Mouse (Mus musculus) embryonic facial prominence, embryonic 14.5 days (tissue): ENCODE measurements around the gene Olfr652. TPM values are rescaled to one million over a fixed set of nuclear protein-coding genes. Genes with fewer than 3 reads are reported as not detected.

Experiments
- ATAC-seq: fragments of 200-750 bp; cut with Nextera tagmentation; 2 replicates; pipeline ENCODE4 v1.8.0; 2017; ENCODE audit warnings: low read depth, moderate number of reproducible peaks, moderate TSS enrichment
- DNase-seq: peaks from one replicate; pipeline ENCODE4 v3.0.0-alpha.2; 2015; ENCODE audit warnings: low spot score
- H3K27ac ChIP-seq: fragments of 300-500 bp; sonication (generic); replicated peaks from 2 replicates; pipeline ENCODE4 v1.5.1; 2014; ENCODE audit warnings: low read depth, mild to moderate bottlenecking, low read length, moderate library complexity
- H3K27me3 ChIP-seq: fragments of 300-500 bp; sonication (generic); replicated peaks from 2 replicates; pipeline ENCODE4 v1.6.1; 2014; ENCODE audit warnings: low read length; ENCODE audit not compliant: control insufficient read depth, insufficient read depth
- H3K36me3 ChIP-seq: fragments of 300-500 bp; sonication (generic); 2 replicates; pipeline ENCODE4 v1.6.1; 2014; ENCODE audit warnings: low read length, mixed read lengths; ENCODE audit not compliant: control insufficient read depth, insufficient read depth
- H3K4me1 ChIP-seq: fragments of 300-500 bp; sonication (generic); 2 replicates; pipeline ENCODE4 v1.6.1; 2014; ENCODE audit warnings: antibody characterized with exemption, low read length; ENCODE audit not compliant: control insufficient read depth, insufficient read depth
- H3K4me2 ChIP-seq: fragments of 300-500 bp; sonication (generic); 2 replicates; pipeline ENCODE4 v1.6.1; 2014; ENCODE audit warnings: low read depth, mild to moderate bottlenecking, low read length, moderate library complexity, mixed read lengths
- H3K4me3 ChIP-seq: fragments of 300-500 bp; sonication (generic); 2 replicates; pipeline ENCODE4 v1.5.1; 2014; ENCODE audit warnings: low read depth, mild to moderate bottlenecking, low read length
- H3K9ac ChIP-seq: fragments of 300-500 bp; sonication (generic); 2 replicates; pipeline ENCODE4 v1.6.1; 2014; ENCODE audit warnings: low read depth, mild to moderate bottlenecking, low read length, moderate library complexity, mixed read lengths
- H3K9me3 ChIP-seq: fragments of 300-500 bp; sonication (generic); 2 replicates; pipeline ENCODE4 v1.6.1; 2016; ENCODE audit warnings: low read length; ENCODE audit not compliant: control insufficient read depth
- WGBS: fragments of 180-500 bp; shearing (Covaris S2); extraction: QIAGEN DNeasy Blood & Tissue Kit; methylation state at CpG from one replicate; pipeline ENCODE4 v1.1.7; 2014; 5-methylcytosine and 5-hydroxymethylcytosine counted together
- polyA plus RNA-seq: library from polyadenylated mRNA; unstranded; fragments of >200 nt; fragmentation: Nextera tagmentation; extraction: Ambion mirVana; gene quantifications from 2 replicates; pipeline ENCODE4 v1.2.1, GENCODE M21; 2014

The Olfr652 gene
- polyA plus RNA-seq: 0.04 and 0.10 TPM in 2 replicates

DNA sequence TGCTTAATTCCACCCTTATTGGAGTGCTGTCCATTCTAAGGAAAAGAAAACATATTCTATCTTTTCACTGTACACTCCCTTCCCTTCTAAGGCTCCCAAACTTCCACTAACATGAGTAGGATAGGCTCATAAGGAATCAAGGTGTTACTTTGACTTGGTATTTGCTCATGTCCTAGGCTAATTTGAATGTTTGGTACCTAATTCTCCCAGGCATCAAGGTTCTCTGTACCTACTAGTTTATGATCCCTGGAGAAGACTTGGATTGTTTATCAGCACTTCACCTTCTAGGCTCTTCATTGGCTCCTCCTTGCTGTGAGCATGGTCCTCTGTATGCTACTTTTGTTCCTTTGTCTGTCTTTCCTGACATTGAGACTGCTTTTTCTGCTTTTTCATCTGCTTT, at the start of gene Olfr652:
TSS of gene Olfr652 (plus strand) at position 301 of the 400 bp plus-strand sequence.
- Histone ChIP-seq H3K9me3 (no peaks in the 10 kb centered on the region), H3K4me1 (no peaks in the 10 kb centered on the region), H3K9ac (no peak within 1 kb of the TSS), H3K27ac (no peak within 1 kb of the TSS), H3K4me2 (no peak within 1 kb of the TSS), H3K4me3 (no peak within 1 kb of the TSS), H3K36me3 (no peaks in the 10 kb centered on the region), H3K27me3 (no peaks in the 10 kb centered on the region)
- ATAC-seq (no peak), DNase-seq (no peak)

DNA sequence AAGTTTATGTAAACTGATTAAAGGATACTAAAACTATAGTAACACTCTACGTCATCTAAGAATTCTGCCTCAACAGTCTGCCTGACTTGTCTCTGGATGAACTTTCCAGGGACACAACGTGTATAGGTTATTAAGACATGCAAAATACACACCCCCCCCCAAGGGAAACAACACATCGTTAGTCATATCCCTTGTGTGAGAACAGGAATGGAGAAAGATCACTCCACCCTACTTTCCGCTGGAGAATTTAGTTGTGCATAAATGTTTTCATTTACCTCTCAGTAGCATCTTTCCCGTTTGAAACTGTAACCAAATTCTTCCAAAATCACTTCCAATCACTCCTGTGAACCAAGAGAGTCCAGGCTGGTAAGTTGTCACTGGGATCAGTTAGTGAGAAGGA, 10.9 kb upstream of the Olfr652 start, which contains the start of gene Olfr651:
TSS of gene Olfr651 (plus strand) at position 301 of the 400 bp plus-strand sequence.
- H3K4me2 ChIP-seq: no peak within 1 kb of the TSS
- H3K9ac ChIP-seq: no peak within 1 kb of the TSS
- H3K36me3 ChIP-seq: no peaks in the 10 kb centered on the region
- no peak within 1 kb of the TSS for H3K4me3 ChIP-seq
- WGBS: 71% methylated on average over 5 of the region's 5 CpGs
- ATAC-seq: no peak
- no peak within 1 kb of the TSS for H3K27ac ChIP-seq
- peak; percentile 2 for DNase-seq
- H3K9me3 ChIP-seq: no peaks in the 10 kb centered on the region
- H3K4me1 ChIP-seq: no peaks in the 10 kb centered on the region
- no peaks in the 10 kb centered on the region for H3K27me3 ChIP-seq

DNA sequence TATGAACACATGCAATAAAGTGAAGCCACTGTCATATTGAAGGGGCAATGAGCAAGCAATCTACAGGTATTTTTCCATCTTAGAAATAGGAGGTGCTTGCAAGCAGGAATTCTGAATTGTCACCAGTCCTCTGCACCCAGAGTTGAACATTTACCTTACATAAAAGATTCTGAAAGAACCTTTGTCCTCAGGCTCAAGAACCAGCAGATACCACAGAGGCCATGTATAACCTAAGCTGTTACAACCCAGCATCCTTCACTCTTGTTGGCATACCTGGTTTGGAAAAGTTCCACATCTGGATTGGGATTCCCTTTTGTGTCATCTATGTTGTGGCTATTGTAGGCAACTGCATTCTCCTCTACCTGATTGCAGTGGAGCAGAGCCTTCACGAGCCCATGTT, 8.0 kb upstream of the Olfr652 start:
- Histone ChIP-seq H3K27me3 (no peaks in the 10 kb centered on the region), H3K4me3 (no peak overlapping the region), H3K4me1 (no peaks in the 10 kb centered on the region), H3K36me3 (no peaks in the 10 kb centered on the region), H3K9ac (no peak overlapping the region), H3K4me2 (no peak overlapping the region), H3K9me3 (no peaks in the 10 kb centered on the region), H3K27ac (no peak overlapping the region)
- DNase-seq (no peak), ATAC-seq (no peak)
- WGBS: 76% methylated on average over 1 of the region's 1 CpGs

DNA sequence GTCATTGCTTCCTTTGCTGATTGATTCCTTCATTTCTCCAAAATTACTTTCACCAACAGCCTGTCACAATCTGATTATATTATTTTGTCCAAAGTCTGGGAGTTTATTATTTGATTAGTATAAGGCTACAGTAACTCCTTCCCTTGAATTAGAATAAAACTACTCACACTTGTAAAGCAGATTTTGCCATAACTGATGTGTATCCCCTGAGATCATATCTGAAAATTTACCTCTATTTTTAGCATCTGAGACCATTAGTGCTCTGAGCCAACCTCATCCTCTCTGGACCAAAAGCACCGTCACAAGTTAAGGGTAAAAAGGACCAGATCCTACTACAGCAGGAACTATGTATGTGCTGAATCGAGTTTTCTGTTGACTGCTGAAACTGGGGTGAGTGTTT, 16.3 kb downstream of the Olfr652 start, which contains the start of gene Olfr653:
TSS of gene Olfr653 (plus strand) at position 301 of the 400 bp plus-strand sequence.
- H3K4me3 ChIP-seq: no peak within 1 kb of the TSS
- ATAC-seq (no peak), DNase-seq (no peak)
- no peak within 1 kb of the TSS for H3K4me2 ChIP-seq
- H3K9ac ChIP-seq: no peak within 1 kb of the TSS
- H3K9me3 ChIP-seq: no peaks in the 10 kb centered on the region
- 72% methylated on average over 2 of the region's 2 CpGs for WGBS
- no peaks in the 10 kb centered on the region for H3K36me3 ChIP-seq
- H3K4me1 ChIP-seq: no peaks in the 10 kb centered on the region
- H3K27ac ChIP-seq: no peak within 1 kb of the TSS
- no peaks in the 10 kb centered on the region for H3K27me3 ChIP-seq

DNA sequence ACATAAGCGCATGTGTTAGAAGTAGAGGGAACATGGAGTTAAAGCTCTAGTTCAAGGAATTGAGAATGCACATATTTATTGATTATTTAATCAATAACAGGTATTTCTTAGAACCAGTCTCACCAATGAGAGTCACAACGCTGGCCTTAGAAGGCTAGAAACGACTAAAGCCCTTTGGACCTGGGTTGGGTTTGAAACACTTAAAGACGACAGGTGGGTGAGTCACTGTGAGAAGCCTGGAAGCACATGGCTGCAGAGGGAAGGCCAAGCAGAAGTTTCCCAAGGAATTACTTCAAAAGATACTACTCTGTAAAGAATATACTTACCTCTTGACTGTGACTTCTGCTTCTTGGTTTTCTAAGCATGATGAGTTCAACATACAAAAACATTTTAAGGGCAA, 20.1 kb downstream of the Olfr652 start:
- ATAC-seq (no peak), DNase-seq (no peak)
- Histone ChIP-seq H3K36me3 (no peaks in the 10 kb centered on the region), H3K27ac (no peak overlapping the region), H3K9me3 (no peaks in the 10 kb centered on the region), H3K4me1 (no peaks in the 10 kb centered on the region), H3K4me2 (no peak overlapping the region), H3K9ac (no peak overlapping the region), H3K4me3 (no peak overlapping the region), H3K27me3 (no peaks in the 10 kb centered on the region)
- 85% methylated on average over 4 of the region's 4 CpGs for WGBS

DNA sequence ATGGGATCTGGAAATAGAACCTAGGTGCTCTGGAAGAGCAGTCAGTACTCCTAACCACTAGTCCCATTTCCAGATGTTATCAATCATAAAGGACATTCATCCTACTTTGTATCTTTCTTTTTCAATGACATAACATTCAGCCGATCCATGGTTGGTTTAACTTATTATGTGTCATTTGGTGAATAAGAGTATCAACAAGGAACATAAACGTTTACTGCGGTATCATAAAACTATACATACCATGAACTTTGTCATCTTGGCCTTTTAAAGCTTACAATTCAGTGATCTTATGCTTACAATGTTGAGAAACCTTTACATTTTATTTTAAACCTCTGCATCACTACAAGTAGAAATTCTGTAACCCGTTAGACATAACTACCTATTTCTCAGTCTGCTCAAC, 20.7 kb downstream of the Olfr652 start:
- Histone ChIP-seq H3K27me3 (no peaks in the 10 kb centered on the region), H3K4me3 (no peak overlapping the region), H3K27ac (no peak overlapping the region), H3K36me3 (no peaks in the 10 kb centered on the region), H3K9ac (no peak overlapping the region), H3K4me2 (no peak overlapping the region), H3K4me1 (no peaks in the 10 kb centered on the region), H3K9me3 (no peaks in the 10 kb centered on the region)
- DNase-seq (no peak), ATAC-seq (no peak)
- WGBS: 81% methylated on average over 4 of the region's 4 CpGs

DNA sequence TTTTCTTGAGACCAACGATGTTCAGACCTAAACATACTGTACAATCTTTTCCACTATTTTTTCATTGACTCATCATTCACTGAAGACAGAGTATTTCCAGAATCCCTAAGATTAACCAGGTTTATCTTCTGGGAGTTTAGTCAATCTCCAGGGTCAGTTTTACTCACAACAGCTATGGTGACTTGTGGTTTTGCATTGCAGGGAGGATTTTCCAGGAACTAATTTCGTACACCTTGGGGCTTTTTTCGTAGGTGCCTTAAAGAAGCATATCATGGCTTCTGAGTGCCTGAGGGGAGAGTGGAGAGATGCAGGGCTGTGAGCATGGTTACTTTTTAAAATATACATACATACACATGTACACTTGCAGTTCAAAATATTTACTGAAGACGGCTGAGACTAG, 26.0 kb downstream of the Olfr652 start, which contains the start of gene Olfr654:
TSS of gene Olfr654 (plus strand) at position 301 of the 400 bp plus-strand sequence.
- 77% methylated on average over 4 of the region's 4 CpGs for WGBS

DNA sequence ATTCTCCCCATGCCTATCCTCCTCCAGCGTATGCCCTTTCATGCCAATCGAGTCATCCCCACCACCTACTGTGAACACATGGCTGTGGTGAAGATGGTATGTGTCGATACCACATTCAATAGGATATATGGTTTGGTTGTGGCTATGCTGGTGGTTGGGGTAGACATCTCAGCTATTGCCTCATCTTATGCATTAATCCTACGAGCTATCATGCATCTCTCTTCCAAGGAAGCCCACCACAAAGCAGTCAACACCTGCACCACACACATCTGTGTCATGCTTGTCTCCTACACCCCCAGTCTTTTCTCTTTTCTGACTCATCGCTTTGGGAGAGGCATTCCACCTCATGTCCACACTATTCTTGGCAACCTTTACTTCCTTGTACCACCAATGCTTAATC, 27.6 kb downstream of the Olfr652 start:
- Histone ChIP-seq H3K9ac (no peak overlapping the region), H3K9me3 (no peaks in the 10 kb centered on the region), H3K27me3 (no peaks in the 10 kb centered on the region), H3K27ac (no peak overlapping the region), H3K4me2 (no peak overlapping the region), H3K4me1 (no peaks in the 10 kb centered on the region), H3K4me3 (no peak overlapping the region), H3K36me3 (no peaks in the 10 kb centered on the region)
- 84% methylated on average over 5 of the region's 5 CpGs for WGBS
- no peak for ATAC-seq
- no peak for DNase-seq

More for the DNA sequence above, 26.0 kb downstream of the Olfr652 start, which contains the start of gene Olfr654:
- H3K4me2 ChIP-seq: no peak within 1 kb of the TSS
- no peaks in the 10 kb centered on the region for H3K9me3 ChIP-seq
- no peaks in the 10 kb centered on the region for H3K27me3 ChIP-seq
- no peak for DNase-seq
- H3K4me1 ChIP-seq: no peaks in the 10 kb centered on the region
- H3K9ac ChIP-seq: no peak within 1 kb of the TSS
- ATAC-seq: no peak
- H3K4me3 ChIP-seq: no peak within 1 kb of the TSS
- no peak within 1 kb of the TSS for H3K27ac ChIP-seq
- no peaks in the 10 kb centered on the region for H3K36me3 ChIP-seq

DNA sequence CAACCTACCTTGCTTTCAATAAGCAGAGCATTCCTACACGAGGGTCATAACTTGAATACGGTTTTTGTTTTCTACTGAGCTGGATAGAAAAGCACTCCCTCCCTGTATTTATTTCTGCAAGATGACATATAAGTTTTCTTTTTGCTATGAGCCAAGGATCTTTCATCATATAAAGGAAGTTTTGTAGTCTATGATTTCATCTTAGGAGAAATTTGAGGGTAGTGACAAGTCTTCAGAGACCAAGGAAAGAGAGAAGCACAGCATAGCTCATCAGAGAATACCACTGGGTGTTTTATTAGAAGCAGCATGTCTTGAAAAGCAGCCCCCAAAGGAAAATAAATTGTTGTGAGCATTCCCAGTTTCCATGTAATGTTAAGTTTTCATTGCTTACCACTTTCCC, 41.0 kb downstream of the Olfr652 start, which contains the start of gene Olfr655:
TSS of gene Olfr655 (minus strand) at position 101 of the 400 bp plus-strand sequence.
- Histone ChIP-seq H3K27ac (no peak within 1 kb of the TSS), H3K9me3 (no peaks in the 10 kb centered on the region), H3K36me3 (no peaks in the 10 kb centered on the region), H3K9ac (no peak within 1 kb of the TSS), H3K27me3 (no peaks in the 10 kb centered on the region), H3K4me3 (no peak within 1 kb of the TSS), H3K4me1 (no peaks in the 10 kb centered on the region), H3K4me2 (no peak within 1 kb of the TSS)
- 82% methylated on average over 2 of the region's 2 CpGs for WGBS
- ATAC-seq (no peak), DNase-seq (peak; percentile 3)
